11 mouse cellular contexts compared by ENCODE assay signal in the genomic region with DNA sequence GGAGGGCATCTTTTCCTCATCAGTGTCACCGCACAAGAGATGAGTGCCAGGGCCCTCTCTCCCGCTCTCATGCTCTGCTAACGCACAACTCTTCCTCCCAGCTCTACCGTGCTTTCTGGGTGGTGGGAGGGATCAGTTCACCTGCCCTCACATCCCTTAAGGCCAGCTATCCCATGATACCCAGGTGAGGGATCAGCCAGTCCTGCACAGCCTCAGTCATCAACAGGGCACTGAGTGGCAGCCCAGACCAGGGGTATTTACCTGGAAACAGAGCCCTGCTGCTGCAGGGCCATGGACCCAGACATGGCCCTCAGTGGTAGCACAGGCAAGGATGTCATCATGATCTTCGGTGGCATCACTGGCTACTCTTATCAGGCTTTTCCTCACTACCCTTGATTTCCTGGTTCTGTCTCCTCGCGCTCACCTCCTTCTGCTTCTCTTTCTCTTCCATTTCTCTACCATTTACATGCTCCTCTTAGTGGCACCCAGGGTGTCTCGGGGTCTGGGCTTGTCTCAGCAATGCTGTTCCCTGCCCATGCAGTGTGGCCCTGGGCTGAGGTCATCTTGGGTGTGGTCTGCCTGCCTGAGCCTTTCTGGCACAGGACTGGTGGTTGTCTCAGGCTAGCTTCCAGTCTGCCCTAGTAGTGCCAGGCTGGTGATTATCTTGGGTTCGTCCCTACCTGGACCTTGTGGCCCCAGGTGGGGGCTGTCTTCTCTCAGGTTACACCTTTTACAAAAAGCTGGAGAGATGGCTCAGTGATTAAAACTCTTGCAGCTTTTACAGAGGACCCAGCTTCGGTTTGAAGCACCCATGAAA. TPM values are rescaled to one million over a fixed set of nuclear protein-coding genes. Genes with fewer than 3 reads are reported as not detected.
A peak's percentile ranks its signal among the peaks of the same experiment; 100 is the strongest.
DNase-seq lines count a peak whose midpoint lies in the region; TF ChIP-seq lines count a peak whose summit lies in the region.
"Had no signal": no experiment of that assay in that cellular context is flagged by ENCODE, and none has a peak within 500 bp of the region (broad histone marks: within the 10 kb centered on the region; RNA-seq: fewer than 3 reads in every experiment).

No protein-coding gene starts in this region.

- peak overlapping the region; percentile 20; the same call in 1 of the 2 replicates for H3K4me3 ChIP-seq in bone marrow macrophage, adult 2 months (ENCODE audit: insufficient read depth, low read length)

- peak; percentile 8 for DNase-seq in gastrocnemius, postnatal 25 days
- no peak for DNase-seq in gastrocnemius, postnatal 36 days
- peak; percentile 35 for DNase-seq in A20 (ENCODE audit: low read depth, low spot score)
- peak; percentile 45 to 55 for DNase-seq in natural killer cell, adult 2 months (ENCODE audit: low spot score in 2 of 2)
- no peak for DNase-seq in frontal cortex, adult 2 months (ENCODE audit: extremely low spot score in 1 of 2, low spot score in 1 of 2)
- no peak for DNase-seq in frontal cortex, postnatal 14 days (ENCODE audit: low spot score in 2 of 2)
- DNase-seq in layer of hippocampus, adult 9-10 months (ENCODE audit: low spot score), result no peak
- DNase-seq: retina, postnatal 1 day had no signal

- intact Hi-C loops in gastrocnemius, postnatal 36 days (cut with DNase I), result no loop called here

- peak overlapping the region; percentile 37 for H3K27ac ChIP-seq in bone marrow macrophage, adult 2 months (ENCODE audit: insufficient read depth, low read depth, low read length)
- H3K27ac ChIP-seq: heart, embryonic 13.5 days; hindbrain, postnatal 0 days had no signal

- peaks cover 6% of the 10 kb centered on the region for H3K4me1 ChIP-seq in bone marrow macrophage, adult 2 months (ENCODE audit: control insufficient read depth, insufficient read depth, low read length)

- TF ChIP-seq POLR2A in bone marrow macrophage, adult 2 months (IDR thresholded peaks at IDR 0.05; ENCODE audit: borderline replicate concordance, low read depth, low read length), result no peak

- TF ChIP-seq CTCF in bone marrow macrophage, adult 2 months (IDR thresholded peaks at IDR 0.05; ENCODE audit: low read depth, low read length), result no peak

RNA-seq across cellular contexts. Expression of gene Patj, which starts 40.3 kb away (rescaled TPM):
- 1 to 10 TPM; 1.6 to 2.6 TPM for total RNA-seq in gastrocnemius, postnatal 25 days (2021)
- total RNA-seq in gastrocnemius, postnatal 36 days (2021), result 1 to 10 TPM; 2.1 to 3.1 TPM
- polyA plus RNA-seq in bone marrow macrophage, adult 2 months (2012; ENCODE audit: insufficient read depth, insufficient read length, missing spikeins), result 0.38 and 1.2 TPM in 2 replicates
- polyA plus RNA-seq in frontal cortex, adult 2 months (2012; rRNA removed), result 15.8 and 15.9 TPM in 2 replicates

RNA-seq across cellular contexts. Expression of gene Tm2d1, which starts 52.7 kb away (rescaled TPM):
- total RNA-seq in gastrocnemius, postnatal 25 days (2021), result 10 to 100 TPM; 30.9 to 33.7 TPM
- total RNA-seq in gastrocnemius, postnatal 36 days (2021), result 10 to 100 TPM; 29.9 to 32.1 TPM
- 75.3 and 75.8 TPM in 2 replicates for polyA plus RNA-seq in bone marrow macrophage, adult 2 months (2012; ENCODE audit: insufficient read depth, insufficient read length, missing spikeins)
- 56.2 and 59.9 TPM in 2 replicates for polyA plus RNA-seq in frontal cortex, adult 2 months (2012; rRNA removed)

Comparison
In these comparisons a context has a peak if more than half of its experiments do, and no peak if none do; other contexts are left out.
1. DNase-seq: peak in gastrocnemius, postnatal 25 days (single experiment), A20 (single experiment) and natural killer cell, adult 2 months (2 of 2); none in gastrocnemius, postnatal 36 days (0 of 2), frontal cortex, adult 2 months (0 of 2), frontal cortex, postnatal 14 days (0 of 2) and layer of hippocampus, adult 9-10 months (single experiment).